Mouse (Mus musculus) MEL (cell line): Measurements from ENCODE around the gene Fap.

Experiments used
- CHD1 ChIP-seq: IDR thresholded peaks from 2 replicates; pipeline ENCODE4 v1.6.1; 2012; ENCODE audit warnings: low read depth, mild to moderate bottlenecking, inconsistent platforms, low read length, improper control_type of control experiment
- CTCF ChIP-seq, 3 experiments: IDR thresholded peaks in 2 of 3; conservative IDR thresholded peaks in 1 of 3; 2 replicates each; pipeline ENCODE4 v1.5.1; 2011 to 2012; ENCODE audit warnings: low read length in 3 of 3, low read depth in 2 of 3, mild to moderate bottlenecking in 2 of 3, improper control_type of control experiment in 1 of 3, inconsistent platforms in 1 of 3, mixed read lengths in 1 of 3, moderate library complexity in 1 of 3; ENCODE audit not compliant: control insufficient read depth in 1 of 3, insufficient read depth in 1 of 3, poor library complexity in 1 of 3, severe bottlenecking in 1 of 3
- EP300 ChIP-seq, 2 experiments: IDR thresholded peaks; 2 replicates each; pipeline ENCODE4 v1.6.1; 2011; ENCODE audit warnings: improper control_type of control experiment in 2 of 2, low read length in 2 of 2, low read depth in 1 of 2, mild to moderate bottlenecking in 1 of 2
- GATA1 ChIP-seq: IDR thresholded peaks from 2 replicates; pipeline ENCODE4 v1.6.1; 2011; ENCODE audit warnings: low read depth, low read length, improper control_type of control experiment
- KAT2A ChIP-seq: conservative IDR thresholded peaks from 2 replicates; pipeline ENCODE4 v1.6.1; 2012; ENCODE audit warnings: low read depth, low read length, improper control_type of control experiment, inconsistent platforms
- MAX ChIP-seq: IDR thresholded peaks from 2 replicates; pipeline ENCODE4 v1.6.1; 2011; ENCODE audit warnings: low read length, improper control_type of control experiment
- POLR2A ChIP-seq, 2 experiments: IDR thresholded peaks; 2 replicates each; pipeline ENCODE4 v1.6.1; 2011 to 2012; ENCODE audit warnings: low read length in 2 of 2, mild to moderate bottlenecking in 2 of 2, control low read depth in 1 of 2, improper control_type of control experiment in 1 of 2, low read depth in 1 of 2, moderate library complexity in 1 of 2; ENCODE audit not compliant: control insufficient read depth in 1 of 2, insufficient read depth in 1 of 2, poor library complexity in 1 of 2
- POLR2AphosphoS2 ChIP-seq: IDR thresholded peaks from 2 replicates; pipeline ENCODE4 v1.6.1; 2011; ENCODE audit warnings: low read length, improper control_type of control experiment
- POLR2AphosphoS5 ChIP-seq: IDR thresholded peaks from 2 replicates; pipeline ENCODE4 v1.6.1; 2012; ENCODE audit warnings: low read depth, borderline replicate concordance, mild to moderate bottlenecking, inconsistent platforms, low read length, moderate library complexity, mixed read lengths
- ZC3H11A ChIP-seq: IDR thresholded peaks from 2 replicates; pipeline ENCODE4 v1.6.1; 2012; ENCODE audit warnings: low read depth, mild to moderate bottlenecking, inconsistent platforms, low read length, improper control_type of control experiment
- ZMIZ1 ChIP-seq: IDR thresholded peaks from 2 replicates; pipeline ENCODE4 v1.6.1; 2012; ENCODE audit warnings: low read depth, mild to moderate bottlenecking, inconsistent platforms, low read length, improper control_type of control experiment, moderate library complexity

GRCm38 (mm10) chr2:62484906-62485305 is 89.0 kb downstream of the Fap start:
- no peak for TF ChIP-seq MAX
- TF ChIP-seq POLR2AphosphoS2 = no peak
- no peak for TF ChIP-seq ZC3H11A
- no peak for TF ChIP-seq KAT2A
- TF ChIP-seq EP300 (IDR thresholded peaks at IDR 0.05; ENCODE audit: low read depth in 1 of 2, low read length in 2 of 2) = no peak
- TF ChIP-seq POLR2A (IDR thresholded peaks at IDR 0.05; ENCODE audit: control insufficient read depth in 1 of 2, insufficient read depth in 1 of 2, low read depth in 1 of 2, low read length in 2 of 2, poor library complexity in 1 of 2) = no peak
- peak in 1 of 3 experiments; percentile 11; a peak in 1 of 6 replicates for TF ChIP-seq CTCF (IDR thresholded peaks at IDR 0.05 in 2 of 3, conservative IDR thresholded peaks at IDR 0.05 in 1 of 3; ENCODE audit: control insufficient read depth in 1 of 3, insufficient read depth in 1 of 3, low read depth in 2 of 3, low read length in 3 of 3, poor library complexity in 1 of 3, severe bottlenecking in 1 of 3)
- TF ChIP-seq ZMIZ1 = no peak
- TF ChIP-seq CHD1 = no peak
- TF ChIP-seq GATA1 = no peak
- TF ChIP-seq POLR2AphosphoS5 = no peak
